Mouse (Mus musculus): ENCODE measurements around the gene Psmd9. TPM values are rescaled to one million over a fixed set of nuclear protein-coding genes. Genes with fewer than 3 reads are reported as not detected.
A peak's percentile ranks its signal among the peaks of the same experiment; 100 is the strongest.
"Not testable (repeated sequence)": the region's sequence is repeated elsewhere in the genome, so short reads cannot be mapped to it uniquely, and the experiment has no call there.

The Psmd9 gene
- total RNA-seq, 4 experiments from 2014 or later, result 24.3 to 36.7 (median 27.7) TPM

DNA sequence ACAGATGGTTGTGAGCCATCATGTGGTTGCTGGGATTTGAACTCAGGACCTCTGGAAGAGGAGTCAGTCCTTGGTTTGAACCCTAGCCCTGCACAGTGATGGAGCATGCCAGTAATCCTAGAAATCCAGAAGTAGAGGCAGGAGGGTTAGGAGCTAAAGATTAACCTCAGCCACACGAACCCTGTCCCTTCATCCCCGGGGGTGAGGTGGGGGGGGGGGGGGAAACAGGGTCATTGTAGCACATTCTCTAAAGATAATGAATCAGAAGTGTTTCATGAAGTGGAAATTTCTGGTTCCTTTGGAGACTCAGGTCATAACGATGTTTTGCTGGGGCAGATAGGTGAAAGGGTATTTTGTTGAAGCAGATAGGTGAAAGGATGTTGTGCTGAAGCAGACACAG is 21.7 kb downstream of the Psmd9 start:
- no peak for DNase-seq (ENCODE audit: low spot score in 2 of 2)

DNA sequence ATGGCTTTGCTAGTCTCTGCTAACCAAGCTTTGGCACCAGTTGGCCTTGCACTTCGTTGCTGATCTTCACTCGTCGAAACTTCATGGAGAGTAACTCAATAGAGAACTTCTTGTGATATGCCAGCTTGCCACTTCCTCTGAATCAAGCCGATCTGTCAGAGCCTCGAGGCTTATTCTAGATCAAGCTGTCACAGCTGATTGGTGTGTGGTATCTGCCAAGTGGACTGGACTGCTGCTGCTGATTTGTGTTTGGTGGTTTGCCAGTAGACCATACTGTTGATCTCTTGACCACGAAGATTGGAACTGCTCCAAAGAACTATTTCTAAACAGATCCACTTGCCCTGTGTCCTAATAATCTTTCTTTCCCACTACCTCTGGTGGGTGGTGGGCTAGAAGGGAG is 22.2 kb downstream of the Psmd9 start:
- no peak for DNase-seq (ENCODE audit: low spot score in 2 of 2)

DNA sequence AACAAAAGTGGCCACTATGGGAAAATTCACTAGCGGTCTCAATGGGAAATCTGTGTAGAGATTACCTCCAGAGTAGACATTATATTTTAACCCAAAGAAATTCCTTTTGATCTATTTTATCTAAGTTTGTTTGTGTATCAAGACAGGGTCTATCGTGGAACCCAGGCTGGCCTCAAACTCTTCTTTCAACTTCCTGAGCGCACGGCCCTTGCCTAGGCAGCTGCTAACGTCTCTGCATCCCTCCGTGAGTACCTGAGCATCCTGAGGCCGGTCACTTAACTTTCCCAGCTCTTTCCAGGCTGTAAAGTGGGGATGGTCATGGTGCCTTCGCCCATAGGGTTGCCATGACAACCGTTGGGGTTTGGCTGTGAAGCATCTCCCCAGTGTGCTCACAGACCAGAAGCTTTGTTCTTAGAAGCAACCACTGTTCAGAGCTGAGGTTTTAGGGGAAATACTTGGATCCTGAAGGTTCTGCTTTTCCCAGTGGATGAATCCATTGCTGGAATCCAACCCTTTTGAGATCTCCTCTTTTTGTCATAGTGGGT is 23.5 kb downstream of the Psmd9 start:
- no peak for DNase-seq (ENCODE audit: low spot score in 2 of 2)

DNA sequence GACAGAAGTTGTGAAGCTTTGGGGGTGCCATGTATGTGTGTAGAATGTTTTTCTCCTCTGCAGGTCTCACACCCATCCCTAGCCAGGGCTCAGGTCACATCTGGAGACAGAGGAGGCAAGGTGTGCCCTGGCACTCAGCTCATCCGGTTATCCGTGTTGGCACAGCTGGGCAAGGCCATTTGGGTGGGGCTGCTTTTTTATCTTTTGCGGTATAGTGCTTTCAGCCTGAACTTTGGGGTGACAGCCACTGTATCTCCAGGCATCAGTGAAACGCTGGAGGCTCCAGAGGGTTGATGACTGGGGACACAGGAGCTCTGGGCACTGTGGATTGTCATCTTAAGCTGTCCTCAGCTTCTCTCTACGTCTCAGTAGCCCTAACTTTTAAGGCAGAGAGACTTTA is 24.2 kb downstream of the Psmd9 start:
- no peak for DNase-seq (ENCODE audit: low spot score in 2 of 2)

DNA sequence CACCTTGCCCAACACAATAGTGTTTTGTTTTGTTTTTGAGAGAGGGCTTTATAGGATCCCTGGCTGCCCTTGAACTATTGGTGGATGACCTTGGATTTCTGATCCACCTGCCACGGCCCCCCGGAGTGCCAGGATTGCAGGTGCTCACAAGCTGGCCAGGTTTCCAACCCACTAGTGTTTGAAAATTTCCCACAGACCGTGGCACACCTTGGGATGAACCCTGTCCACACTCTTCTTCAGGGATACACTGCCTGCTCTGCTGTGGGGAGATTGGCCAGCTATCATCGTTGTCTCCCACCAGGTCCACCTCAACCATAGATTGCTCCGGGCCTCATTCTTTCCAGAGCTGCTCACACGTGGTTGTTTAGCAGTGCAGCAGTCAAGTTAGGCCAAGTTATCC is 25.6 kb downstream of the Psmd9 start:
- no peak for DNase-seq (ENCODE audit: low spot score in 2 of 2)

DNA sequence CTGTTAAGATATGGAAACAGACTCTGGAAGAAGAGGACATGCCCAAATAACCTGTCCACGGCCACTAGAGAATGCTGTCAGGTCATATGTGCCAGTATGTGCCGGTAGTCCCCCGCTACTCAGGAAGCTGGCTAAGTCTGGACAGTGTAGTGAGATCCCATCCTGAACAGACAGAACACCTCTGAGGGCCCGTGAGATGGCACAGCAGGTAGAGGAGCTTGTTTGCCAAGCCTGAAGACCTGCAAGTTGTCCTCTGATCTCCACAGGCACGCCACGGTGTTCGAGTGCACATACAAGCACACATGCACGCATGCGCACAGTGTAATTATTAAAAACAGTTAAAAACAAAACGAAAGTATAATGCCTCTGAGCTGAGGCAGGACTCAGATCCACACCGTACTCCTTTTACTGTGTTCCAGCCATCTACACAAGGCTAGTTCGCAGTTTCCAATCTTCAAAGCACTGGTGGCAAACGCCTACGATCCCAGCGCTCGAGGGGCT is 26.3 kb downstream of the Psmd9 start:
- no peak for DNase-seq (ENCODE audit: low spot score in 2 of 2)

DNA sequence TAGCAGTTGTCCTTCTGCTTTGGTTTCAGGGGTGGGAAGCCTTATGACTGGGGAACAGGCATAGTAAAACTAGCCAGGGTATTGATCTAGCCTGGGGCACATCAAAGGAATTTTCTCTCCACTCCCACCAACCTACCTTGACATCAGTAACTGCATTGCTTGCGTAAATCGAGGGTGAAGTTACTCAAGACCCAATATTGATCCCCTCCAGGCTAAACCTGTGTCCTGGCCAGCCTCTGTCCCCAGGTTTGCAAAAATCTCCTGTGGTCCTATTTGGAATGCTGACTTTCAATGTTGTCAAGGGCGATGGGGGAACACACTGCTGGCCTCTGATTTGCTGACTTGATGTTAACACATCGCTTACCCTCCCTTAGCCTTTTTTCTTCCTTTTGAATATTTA is 27.5 kb downstream of the Psmd9 start:
- no peak for DNase-seq (ENCODE audit: low spot score in 2 of 2)

DNA sequence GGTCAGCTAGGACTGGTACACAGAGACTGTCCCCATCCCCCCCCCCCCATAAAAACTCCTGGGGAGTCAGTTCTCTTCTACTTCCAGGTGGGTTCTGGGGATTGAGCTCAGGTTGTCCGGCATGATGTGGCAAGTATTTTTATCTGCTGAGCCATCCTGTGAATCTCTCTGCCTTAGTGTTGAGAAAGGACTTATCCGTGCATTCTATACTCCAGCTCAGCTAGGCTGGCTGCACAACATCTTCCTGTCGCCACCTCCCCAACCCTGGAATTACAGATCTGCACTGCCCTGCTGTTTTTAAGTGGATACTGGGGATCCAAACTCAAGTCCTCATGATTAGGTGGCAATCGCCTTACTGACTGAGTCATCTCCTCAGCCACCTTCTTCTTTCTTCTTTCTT is 29.3 kb downstream of the Psmd9 start:
- no peak for DNase-seq (ENCODE audit: low spot score in 2 of 2)

DNA sequence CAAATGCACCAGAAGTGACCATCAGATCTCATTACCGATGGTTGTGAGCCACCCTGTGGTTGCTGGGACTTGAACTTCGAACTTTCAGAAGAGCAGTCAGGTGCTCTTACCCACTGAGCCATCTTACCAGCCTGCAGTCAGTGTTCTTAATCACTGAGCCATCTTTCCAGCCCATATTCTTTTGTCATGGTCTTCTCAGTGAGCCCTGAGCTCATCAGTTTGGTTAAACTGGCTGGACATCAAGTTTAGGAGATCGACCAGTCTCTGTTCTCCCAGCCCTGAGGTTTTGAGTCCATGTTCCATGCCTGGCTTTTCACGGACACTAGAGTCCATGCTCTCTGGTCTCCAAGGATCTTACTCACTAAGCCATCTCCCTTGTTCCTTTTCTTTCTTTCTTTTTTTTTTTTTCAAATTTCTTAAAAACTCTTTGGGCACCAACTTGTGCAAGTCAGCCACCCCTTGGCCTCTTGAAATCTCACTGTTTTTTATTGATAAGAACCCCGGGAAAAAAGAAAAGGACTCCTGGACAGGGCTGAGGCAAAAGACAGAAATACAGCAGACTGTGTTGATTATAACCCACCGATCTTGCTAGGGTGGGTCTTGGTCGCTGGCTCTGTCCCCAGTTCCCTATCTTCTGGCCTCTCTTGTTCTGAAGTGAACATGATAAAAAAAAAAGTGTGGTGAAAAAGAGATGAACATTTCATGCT is 31.8 kb downstream of the Psmd9 start:
- DNase-seq (ENCODE audit: low spot score in 2 of 2), result not testable (repeated sequence)

DNA sequence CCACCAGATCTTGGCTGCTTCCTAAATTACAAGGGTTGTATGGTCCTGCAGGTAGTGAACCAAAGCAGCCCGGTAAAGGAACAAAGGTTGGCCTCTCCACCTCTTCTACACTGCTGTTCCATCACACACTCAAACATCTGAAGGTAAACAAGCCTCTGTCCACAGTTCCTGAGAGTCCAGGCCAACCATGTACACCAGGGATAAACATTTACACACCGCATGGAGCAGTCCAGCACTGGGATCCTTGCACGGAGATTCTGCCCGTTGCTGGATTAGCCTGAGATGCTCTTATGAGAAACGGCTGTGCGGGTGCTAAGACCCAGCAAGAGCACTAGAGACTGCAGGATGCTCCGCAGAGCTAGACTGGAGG is 32.3 kb downstream of the Psmd9 start:
- DNase-seq (ENCODE audit: low spot score in 2 of 2), result no peak

DNA sequence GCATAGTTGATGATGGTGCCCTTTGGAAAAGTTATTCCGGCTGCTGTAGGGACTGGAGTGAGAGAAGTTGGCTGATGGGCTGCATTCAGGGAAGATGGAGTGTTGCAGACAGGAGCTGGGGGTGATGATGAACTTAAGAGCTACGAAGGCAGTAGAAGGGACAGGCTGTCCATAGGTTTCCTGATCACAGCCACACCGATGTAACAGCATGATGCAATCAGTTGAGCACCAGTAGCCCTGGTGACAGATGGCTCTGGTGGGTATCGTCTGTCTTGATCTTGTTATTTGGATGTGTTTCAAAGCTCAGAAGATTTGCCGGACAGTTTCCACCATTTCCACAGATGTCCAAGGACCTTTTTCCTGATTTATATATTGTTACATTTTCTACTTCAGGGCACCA is 32.8 kb downstream of the Psmd9 start:
- DNase-seq (ENCODE audit: low spot score in 2 of 2), result no peak

DNA sequence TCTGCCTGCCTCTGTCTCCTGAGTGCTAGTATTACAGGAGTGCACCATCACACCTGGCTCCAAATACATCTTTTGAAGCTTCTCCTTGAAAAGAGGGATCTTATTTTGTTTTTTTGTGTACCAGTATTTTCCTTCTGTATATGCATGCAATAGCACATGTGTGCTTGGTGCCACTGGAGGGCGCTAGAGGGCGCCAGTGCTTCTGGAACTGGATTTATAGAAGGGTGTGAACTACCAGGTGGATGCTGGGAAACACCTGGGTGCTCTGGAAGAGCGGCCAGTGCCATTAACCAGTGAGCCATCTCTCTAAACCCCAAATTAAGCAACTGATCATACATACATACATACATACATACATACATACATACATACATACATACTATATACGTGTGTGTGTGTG is 33.6 kb downstream of the Psmd9 start:
- not testable (repeated sequence) for DNase-seq (ENCODE audit: low spot score in 2 of 2)

DNA sequence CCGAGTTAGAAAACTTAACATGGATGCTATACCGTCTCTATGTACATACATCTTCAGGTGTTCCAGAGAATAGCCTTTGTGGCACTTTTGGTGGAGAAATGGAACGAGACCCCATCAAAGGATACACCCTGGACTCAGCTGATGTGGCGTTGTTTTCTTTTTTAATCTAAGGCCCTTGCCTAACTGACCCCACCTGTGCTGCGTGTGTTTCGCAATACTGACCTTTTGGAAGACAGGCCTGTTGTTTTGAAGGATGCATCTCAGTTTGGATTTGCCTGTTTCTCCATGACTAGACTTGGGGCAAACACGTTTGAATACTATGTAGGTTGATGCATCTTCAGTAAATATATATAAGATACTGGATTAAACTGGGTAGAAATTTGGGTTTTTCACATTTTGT is 34.4 kb downstream of the Psmd9 start:
- not testable (repeated sequence) for DNase-seq (ENCODE audit: low spot score in 2 of 2)

DNA sequence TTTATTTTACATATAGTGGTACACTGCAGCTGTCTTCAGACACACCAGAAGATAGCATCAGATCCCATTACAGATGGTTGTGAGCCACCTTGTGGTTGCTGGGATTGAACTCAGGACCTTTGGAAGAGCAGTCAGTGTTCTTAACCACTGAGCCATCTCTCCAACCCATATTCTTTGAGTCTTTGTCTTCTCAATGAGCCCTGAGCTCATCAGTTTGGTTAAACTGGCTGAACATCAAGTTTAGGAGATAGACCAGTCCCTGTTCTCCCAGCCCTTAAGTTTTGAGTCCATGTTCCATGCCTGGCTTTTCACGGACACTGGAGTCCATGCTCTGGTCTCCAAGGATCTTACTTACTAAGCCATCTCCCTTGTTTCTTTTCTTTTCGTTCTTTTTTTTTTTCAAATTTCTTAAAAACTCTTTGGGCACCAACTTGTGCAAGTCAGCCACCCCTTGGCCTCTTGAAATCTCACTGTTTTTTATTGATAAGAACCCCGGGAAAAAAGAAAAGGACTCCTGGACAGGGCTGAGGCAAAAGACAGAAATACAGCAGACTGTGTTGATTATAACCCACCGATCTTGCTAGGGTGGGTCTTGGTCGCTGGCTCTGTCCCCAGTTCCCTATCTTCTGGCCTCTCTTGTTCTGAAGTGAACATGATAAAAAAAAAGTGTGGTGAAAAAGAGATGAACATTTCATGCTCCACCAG is 53.3 kb downstream of the Psmd9 start:
- not testable (repeated sequence) for DNase-seq (ENCODE audit: low spot score in 2 of 2)

DNA sequence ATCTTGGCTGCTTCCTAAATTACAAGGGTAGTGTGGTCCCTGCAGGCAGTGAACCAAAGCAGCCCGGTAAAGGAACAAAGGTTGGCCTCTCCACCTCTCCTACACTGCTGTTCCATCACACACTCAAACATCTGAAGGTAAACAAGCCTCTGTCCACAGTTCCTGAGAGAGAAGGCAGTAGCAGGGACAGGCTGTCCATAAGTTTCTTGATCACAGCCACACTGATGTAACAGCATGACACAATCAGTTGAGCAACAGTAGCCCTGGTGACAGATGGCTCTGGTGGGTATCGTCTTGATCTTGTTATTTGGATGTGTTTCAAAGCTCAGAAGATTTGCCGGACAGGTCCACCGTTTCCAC is 53.8 kb downstream of the Psmd9 start:
- no peak for DNase-seq (ENCODE audit: low spot score in 2 of 2)

DNA sequence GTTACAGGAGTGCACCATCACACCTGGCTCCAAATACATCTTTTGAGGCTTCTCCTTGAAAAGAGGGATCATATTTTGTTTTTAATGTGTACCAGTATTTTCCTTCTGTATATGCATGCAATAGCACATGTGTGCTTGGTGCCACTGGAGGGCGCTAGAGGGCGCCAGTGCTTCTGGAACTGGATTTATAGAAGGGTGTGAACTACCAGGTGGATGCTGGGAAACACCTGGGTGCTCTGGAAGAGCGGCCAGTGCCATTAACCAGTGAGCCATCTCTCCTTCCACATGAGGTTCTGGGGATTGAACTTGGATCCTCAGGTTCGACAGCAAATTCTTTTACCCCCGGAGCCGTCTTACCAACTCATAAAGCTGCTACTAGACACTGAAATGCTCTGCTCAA is 54.6 kb downstream of the Psmd9 start:
- DNase-seq (ENCODE audit: low spot score in 2 of 2), result not testable (repeated sequence)

DNA sequence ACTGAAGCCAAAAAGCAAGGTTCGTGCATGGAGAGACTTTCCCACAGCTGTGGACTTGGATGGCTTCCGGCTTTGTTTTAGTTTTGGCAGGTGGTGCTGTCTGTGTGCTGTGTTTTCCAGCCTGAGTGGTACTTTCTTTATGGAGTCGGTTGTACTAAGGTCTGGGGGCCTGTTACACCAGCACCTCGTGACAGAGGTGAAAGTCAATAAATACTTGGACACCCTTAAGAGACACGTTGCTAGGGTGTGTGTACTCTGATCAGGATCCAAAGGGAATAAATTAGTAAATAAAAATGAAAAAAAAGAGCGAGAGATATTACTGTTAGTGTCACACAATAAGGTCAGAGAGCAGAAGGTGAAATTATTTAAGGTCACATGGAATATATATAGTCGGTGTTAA is 57.6 kb downstream of the Psmd9 start:
- DNase-seq (ENCODE audit: low spot score in 2 of 2), result no peak

DNA sequence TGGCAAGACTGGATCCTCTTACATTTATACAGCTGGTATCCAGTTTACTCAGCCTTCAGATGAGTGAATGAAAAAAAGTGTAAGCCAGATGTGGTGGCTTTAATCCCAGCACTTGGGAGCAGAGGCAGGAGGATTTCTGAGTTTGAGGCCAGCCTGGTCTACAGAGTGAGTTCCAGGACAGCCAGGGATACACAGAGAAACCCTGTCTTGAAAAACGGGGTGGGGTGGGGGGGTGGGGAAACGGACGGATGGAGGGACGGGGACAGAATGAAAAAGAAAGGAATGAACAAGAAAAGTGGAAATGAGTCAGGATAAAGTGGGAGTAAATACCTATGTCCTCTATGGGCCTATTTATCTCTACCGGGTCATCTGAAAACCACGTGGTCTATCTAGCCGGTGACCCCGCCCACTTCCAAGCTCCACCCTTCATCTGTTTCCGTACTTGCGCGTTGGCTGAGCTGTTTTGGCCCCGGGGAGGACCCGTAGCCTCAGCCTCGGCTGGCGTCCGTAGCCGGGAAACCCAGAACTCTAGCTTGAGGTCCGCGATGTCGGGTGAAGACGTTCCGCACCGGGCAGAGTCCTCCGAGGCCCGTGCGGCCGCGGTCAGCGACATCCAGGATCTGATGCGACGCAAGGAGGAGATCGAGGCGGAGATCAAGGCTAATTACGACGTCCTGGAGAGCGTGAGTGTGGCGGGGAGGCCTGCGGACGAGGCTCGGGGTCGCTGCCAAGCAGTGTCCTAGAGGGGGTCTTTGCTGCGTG is 58.7 kb downstream of the Psmd9 start:
- DNase-seq (ENCODE audit: low spot score in 2 of 2), result peak; percentile 96 to 97

DNA sequence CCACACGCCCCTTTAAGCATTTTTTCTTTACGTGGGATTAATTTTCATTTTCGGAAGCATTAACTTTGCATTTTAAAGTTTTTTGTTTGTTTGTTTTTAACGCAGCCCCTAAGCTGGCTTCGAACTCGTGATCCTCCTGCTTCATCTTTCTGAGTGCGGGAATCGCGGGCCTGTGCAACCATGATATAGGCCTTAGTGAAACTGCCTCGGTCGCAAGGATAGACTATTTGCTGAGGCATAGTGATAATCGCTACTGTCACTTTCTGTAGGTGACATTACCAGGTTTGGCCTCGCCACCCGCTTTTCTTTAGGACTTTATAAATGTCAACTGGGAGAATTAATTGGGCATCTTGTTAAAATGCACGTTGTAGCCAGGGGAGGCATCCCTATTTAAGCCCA is 59.3 kb downstream of the Psmd9 start:
- no peak for DNase-seq (ENCODE audit: low spot score in 2 of 2)

DNA sequence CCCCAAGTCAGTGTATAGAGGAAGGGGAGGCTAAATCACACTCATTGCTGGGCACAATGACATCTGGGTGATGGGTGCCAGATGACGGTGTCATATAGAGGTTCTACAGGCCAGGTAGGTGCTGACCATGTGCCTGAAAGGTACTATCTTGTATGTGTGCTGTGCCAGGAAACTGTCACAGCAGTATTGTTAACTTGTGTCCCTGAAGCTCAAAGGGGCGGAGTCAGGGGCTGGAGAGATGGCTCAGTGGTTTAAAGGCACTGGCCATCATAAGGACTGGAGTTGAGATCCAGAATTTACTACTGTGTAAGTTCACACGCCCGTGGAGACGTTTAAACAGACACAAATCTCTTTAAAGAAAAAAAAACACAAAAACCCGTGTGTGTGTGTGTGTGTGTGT is 60.1 kb downstream of the Psmd9 start:
- no peak for DNase-seq (ENCODE audit: low spot score in 2 of 2)

DNA sequence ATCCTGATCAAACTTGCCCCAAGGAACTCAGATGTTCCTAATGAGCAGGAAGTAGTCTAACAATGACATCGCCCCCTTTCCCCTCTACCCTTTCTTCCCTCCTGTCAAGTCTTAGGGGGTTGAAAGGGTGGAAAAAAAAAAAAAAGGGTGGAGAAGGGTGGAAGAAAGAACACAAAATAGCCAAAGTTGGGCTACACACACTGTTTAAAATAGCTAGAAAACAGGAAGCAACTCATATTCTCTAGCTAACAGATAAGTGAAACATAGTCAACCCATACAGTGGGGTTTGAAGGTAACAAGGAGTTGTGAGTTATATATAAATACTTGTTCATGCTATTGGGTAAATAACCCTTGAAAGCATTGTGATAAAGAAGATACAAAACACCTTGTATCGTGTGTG is 63.0 kb downstream of the Psmd9 start:
- no peak for DNase-seq (ENCODE audit: low spot score in 2 of 2)

DNA sequence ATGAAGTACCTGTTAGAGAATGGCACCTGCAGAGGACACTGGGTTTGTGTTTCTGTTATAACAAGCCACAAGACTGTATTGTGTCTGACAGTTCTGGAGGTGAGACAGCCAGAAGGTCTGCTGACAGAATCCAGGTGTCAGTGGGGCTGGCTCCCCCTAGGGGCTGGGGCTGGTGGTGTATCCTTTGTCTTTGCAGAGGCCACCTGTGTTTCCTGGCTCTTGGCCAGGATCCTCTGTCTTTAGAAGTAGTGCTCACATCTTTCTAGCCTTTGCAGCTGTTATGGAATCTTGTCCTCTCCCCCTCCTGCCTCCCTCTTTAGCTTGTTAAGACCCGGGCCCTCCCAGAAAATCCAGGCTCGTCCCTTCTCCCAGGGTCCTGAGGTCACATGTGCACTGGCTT is 66.5 kb downstream of the Psmd9 start:
- no peak for DNase-seq (ENCODE audit: low spot score in 2 of 2)
